Mouse (Mus musculus) small intestine, adult 2 months (tissue): Measurements from ENCODE around the gene Nat8f4.

ENCODE experiments used
- CTCF ChIP-seq: fragments of 200-500 bp; IDR thresholded peaks from 2 replicates; pipeline ENCODE4 v1.5.1; 2012; ENCODE audit warnings: low read depth, mild to moderate bottlenecking, control low read depth, inconsistent platforms, low read length, moderate library complexity, mixed read lengths; ENCODE audit not compliant: insufficient replicate concordance, insufficient read length; ENCODE audit errors: extremely low read depth
- POLR2A ChIP-seq: fragments of 200-500 bp; IDR thresholded peaks from 2 replicates; pipeline ENCODE4 v1.6.1; 2012; ENCODE audit warnings: low read depth, mild to moderate bottlenecking, control low read depth, inconsistent platforms, low read length, moderate library complexity

DNA sequence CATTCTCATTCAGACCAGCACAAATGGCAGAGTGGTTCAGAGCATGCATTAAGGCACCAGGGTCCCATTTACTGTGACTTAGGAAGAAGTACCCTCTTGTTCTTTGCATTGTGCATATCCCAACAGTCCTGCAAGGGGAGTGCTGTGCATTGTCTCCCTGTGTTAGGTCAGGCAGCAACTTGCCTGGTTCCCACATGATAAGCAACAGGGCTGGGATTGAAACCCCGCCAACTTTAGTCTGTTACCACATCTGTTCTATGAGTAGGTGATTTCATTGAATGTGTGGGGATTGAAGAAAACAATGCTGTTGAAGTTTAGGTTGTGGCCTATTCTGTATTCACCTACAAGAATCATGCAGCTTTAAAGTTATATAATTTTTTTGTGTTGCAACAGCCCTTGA is 22.0 kb upstream of the Nat8f4 start:
- no peak for TF ChIP-seq POLR2A
- no peak for TF ChIP-seq CTCF
